Mouse (Mus musculus) midbrain, embryonic 12.5 days (tissue): ENCODE data around the gene Gins1. TPM values are rescaled to one million over a fixed set of nuclear protein-coding genes. Genes with fewer than 3 reads are reported as not detected.
"Not testable (repeated sequence)": the region's sequence is repeated elsewhere in the genome, so short reads cannot be mapped to it uniquely, and the experiment has no call there.

Experiments
- ATAC-seq: fragments of 200-750 bp; cut with Nextera tagmentation; 2 replicates; pipeline ENCODE4 v1.8.0; 2017; ENCODE audit warnings: low read depth, moderate TSS enrichment, moderate library complexity; ENCODE audit not compliant: low FRiP score
- H3K27ac ChIP-seq: fragments of 300-500 bp; sonication (generic); replicated peaks from 2 replicates; pipeline ENCODE4 v1.5.1; 2016; ENCODE audit warnings: mild to moderate bottlenecking
- H3K27me3 ChIP-seq: fragments of 300-500 bp; sonication (generic); 2 replicates; pipeline ENCODE4 v1.6.1; 2016; ENCODE audit warnings: mild to moderate bottlenecking
- H3K36me3 ChIP-seq: fragments of 300-500 bp; sonication (generic); 2 replicates; pipeline ENCODE4 v1.6.1; 2016
- H3K4me1 ChIP-seq: fragments of 300-500 bp; sonication (generic); 2 replicates; pipeline ENCODE4 v1.6.1; 2016
- H3K4me2 ChIP-seq: fragments of 300-500 bp; sonication (generic); replicated peaks from 2 replicates; pipeline ENCODE4 v1.6.1; 2016; ENCODE audit warnings: mild to moderate bottlenecking, moderate library complexity
- H3K4me3 ChIP-seq: fragments of 300-500 bp; sonication (generic); 2 replicates; pipeline ENCODE4 v1.5.1; 2016; ENCODE audit warnings: mild to moderate bottlenecking
- H3K9ac ChIP-seq: fragments of 300-500 bp; sonication (generic); replicated peaks from 2 replicates; pipeline ENCODE4 v1.6.1; 2016; ENCODE audit warnings: mild to moderate bottlenecking, moderate library complexity
- H3K9me3 ChIP-seq: fragments of 300-500 bp; sonication (generic); 2 replicates; pipeline ENCODE4 v1.6.1; 2016; ENCODE audit warnings: mild to moderate bottlenecking
- WGBS: fragments of 180-500 bp; shearing (Covaris S2); methylation state at CpG from one replicate; pipeline ENCODE4 v1.1.7; 2016; 5-methylcytosine and 5-hydroxymethylcytosine counted together
- polyA plus RNA-seq: library from polyadenylated mRNA; unstranded; fragments of >200 nt; fragmentation: Nextera tagmentation; extraction: Ambion mirVana; gene quantifications from 2 replicates; pipeline ENCODE4 v1.2.1, GENCODE M21; 2016

Gene Gins1
- polyA plus RNA-seq, 1 experiment from 2014 or later, result 54.5 TPM

DNA sequence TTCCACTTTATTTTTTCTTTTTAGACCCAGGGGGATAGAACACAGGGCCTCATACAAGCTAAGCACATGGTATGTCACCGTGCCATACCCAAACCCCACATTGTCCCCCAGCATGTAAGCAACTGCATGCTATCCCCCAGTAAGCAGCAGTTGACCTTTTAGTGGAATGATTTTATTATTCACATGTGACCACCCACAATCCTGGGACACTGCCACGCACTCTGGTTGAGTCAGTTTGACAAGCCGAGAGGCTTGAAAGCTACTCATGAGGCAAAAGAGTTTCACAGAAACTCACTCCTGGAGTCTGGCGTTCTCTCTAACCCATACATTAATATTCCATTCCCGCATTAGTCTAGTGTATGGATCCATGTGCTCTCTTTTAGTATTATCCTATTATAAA lies 42.1 kb downstream of the Gins1 start:
- H3K36me3 ChIP-seq, result peaks cover 69% of the 10 kb centered on the region

DNA sequence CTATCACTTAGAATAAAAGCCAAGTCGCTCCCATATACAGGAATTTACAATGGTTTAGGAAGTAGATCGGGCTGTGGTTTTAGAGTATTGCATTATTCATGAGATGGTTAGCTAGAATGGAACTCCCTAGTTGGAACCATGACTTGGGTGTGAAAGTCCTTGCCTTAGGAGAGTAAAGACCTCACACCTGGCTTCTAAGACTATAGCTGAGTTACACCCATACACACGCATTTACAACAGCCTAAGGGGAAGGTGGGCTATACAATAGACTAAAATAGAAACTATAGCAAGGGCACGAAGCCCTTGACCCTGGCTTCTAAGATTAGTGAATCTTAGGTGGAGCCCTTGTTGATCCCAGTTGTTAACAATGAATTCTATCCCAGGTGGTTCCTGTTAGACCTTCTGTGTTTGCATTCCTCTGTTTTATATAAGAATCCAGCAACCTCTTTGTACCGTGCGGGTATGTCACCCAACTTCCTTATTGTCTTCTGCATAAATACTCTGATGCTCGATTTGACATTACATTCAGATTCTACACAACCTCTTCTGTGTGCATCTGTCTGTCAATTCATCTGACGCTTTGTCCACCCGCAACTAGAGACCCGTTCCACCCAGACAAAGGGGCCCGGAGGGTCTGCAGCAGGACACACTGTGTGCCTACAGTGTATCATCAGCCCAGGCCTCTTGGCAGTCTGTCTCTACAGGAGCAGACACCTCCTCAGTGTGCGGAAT lies 42.8 kb downstream of the Gins1 start:
- H3K27me3 ChIP-seq, H3K4me2 ChIP-seq, H3K9ac ChIP-seq, H3K27ac ChIP-seq, ATAC-seq, H3K9me3 ChIP-seq, H3K4me3 ChIP-seq, H3K4me1 ChIP-seq: not testable (repeated sequence)
- WGBS, result 91% methylated on average over 12 of the region's 12 CpGs
- H3K36me3 ChIP-seq, result peaks cover 68% of the 10 kb centered on the region

More for the DNA sequence above, 42.1 kb downstream of the Gins1 start:
- not testable (repeated sequence) for ATAC-seq, H3K9me3 ChIP-seq, H3K4me1 ChIP-seq, H3K4me3 ChIP-seq, H3K4me2 ChIP-seq, H3K27ac ChIP-seq, H3K9ac ChIP-seq, H3K27me3 ChIP-seq
- WGBS, result 97% methylated on average over 5 of the region's 5 CpGs

DNA sequence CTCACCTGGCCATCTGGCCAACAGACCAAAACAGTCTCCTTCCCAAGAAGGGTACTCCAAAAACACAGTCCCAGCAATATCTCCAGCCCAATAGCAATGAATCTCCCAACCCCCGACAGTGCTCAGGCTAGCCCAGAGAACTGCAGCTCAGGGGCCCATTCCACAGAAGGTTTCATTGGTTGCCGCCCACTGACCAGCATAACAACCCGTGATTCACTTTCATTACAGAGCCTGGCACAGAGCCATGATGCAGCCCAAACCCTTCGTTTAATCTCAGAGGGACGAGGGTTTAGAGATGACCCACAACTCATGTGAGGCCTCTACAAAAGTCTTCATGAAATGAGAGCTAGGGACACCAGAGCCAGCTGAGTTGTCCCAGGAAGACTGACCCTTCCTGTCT lies 43.6 kb downstream of the Gins1 start:
- Histone ChIP-seq H3K27ac (no peak overlapping the region), H3K9me3 (no peaks in the 10 kb centered on the region), H3K27me3 (no peaks in the 10 kb centered on the region), H3K36me3 (peaks cover 65% of the 10 kb centered on the region), H3K4me3 (no peak overlapping the region), H3K4me1 (no peaks in the 10 kb centered on the region), H3K9ac (no peak overlapping the region), H3K4me2 (no peak overlapping the region)
- ATAC-seq, result no peak
- WGBS, result 93% methylated on average over 5 of the region's 5 CpGs

DNA sequence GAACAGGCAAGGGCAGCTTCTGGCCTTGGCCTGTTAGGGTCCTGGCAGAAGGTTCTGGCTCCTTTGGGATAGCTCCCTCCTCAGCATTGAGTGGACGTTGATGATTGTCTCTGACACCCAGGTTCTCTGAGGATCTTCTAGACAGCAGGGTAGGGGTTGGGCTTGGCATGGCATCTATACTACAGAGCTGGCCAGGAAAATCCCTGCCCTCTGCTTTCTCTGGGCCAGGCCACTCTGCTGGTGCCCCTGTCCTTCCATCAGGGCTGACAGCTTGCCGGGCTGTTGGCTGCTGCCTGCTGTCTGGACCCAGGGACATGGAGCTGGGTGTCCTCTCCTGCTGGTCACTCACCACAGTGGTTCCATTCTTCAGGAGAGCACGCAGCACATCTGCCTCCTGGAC lies 44.5 kb downstream of the Gins1 start:
- Histone ChIP-seq H3K9me3 (no peaks in the 10 kb centered on the region), H3K27ac (no peak overlapping the region), H3K4me1 (no peaks in the 10 kb centered on the region), H3K9ac (no peak overlapping the region), H3K4me2 (no peak overlapping the region), H3K4me3 (no peak overlapping the region), H3K27me3 (no peaks in the 10 kb centered on the region), H3K36me3 (peaks cover 58% of the 10 kb centered on the region)
- WGBS, result 89% methylated on average over 3 of the region's 3 CpGs
- no peak for ATAC-seq

DNA sequence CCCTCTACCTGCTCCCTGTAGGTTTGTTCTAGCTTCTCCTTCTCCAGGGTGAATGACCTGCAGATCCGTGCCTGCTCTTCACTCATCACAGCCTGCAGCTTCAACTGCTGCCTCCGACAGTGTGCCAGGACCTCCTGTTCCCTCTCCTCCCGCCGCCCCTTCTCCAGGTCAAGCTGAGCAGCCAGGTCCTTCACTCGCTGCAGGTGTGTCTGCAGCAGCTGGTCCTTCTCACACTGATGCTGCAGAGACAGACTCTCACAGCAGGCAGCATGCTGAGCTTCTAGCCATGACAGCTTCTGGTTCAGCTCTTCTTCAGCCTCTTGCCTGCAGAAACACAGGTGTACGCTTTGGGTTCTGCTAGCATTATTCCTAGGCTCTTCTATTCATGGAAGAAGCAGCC lies 44.9 kb downstream of the Gins1 start:
- 93% methylated on average over 6 of the region's 6 CpGs for WGBS
- H3K27ac ChIP-seq, result no peak overlapping the region
- H3K9me3 ChIP-seq, result no peaks in the 10 kb centered on the region
- no peak overlapping the region for H3K4me3 ChIP-seq
- peaks cover 59% of the 10 kb centered on the region for H3K36me3 ChIP-seq
- ATAC-seq, result no peak
- no peaks in the 10 kb centered on the region for H3K27me3 ChIP-seq
- H3K9ac ChIP-seq, result no peak overlapping the region
- no peaks in the 10 kb centered on the region for H3K4me1 ChIP-seq
- H3K4me2 ChIP-seq, result no peak overlapping the region

DNA sequence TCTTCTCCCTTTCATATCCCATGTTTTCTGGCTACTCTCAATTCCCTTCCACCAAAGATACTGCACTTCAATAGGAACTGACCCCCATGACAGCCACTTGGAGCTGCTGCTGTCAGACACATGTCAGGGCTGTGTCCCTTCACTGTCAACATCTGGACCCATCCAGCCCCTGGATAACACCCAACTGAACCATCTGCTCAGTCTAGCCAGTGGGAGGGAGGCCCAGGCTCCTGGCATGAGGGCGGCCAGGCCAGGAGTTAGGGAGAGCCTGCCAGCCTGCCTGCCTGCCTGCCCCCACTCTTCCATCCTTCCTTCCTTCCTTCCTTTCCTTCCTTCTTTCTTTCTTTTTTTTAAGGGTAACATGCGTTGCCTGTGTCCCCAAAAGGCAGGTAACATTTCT lies 46.0 kb downstream of the Gins1 start:
- Histone ChIP-seq H3K27ac (no peak overlapping the region), H3K4me2 (no peak overlapping the region), H3K9me3 (no peaks in the 10 kb centered on the region), H3K4me1 (no peaks in the 10 kb centered on the region), H3K27me3 (no peaks in the 10 kb centered on the region), H3K9ac (no peak overlapping the region), H3K4me3 (no peak overlapping the region), H3K36me3 (peaks cover 61% of the 10 kb centered on the region)
- no peak for ATAC-seq
- WGBS, result 97% methylated on average over 2 of the region's 2 CpGs

DNA sequence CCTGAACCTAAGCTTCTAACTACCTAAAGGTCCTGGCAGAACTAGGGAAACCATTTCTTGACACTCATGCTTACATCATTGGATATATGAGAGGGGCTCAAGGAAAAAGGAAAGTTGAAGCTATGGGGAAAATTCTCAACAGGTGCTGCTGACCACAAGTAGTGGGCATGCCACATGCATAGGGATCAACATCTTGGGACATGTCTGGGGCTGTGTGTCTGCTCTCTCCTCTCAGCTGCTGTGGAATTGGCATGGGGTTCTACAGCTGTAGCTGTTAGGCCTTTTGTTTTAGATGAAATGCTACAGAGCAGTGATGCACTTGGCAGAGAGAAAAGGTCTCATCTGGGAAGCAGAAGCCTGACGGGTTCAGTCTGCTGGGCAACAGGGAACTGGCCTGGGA lies 50.7 kb downstream of the Gins1 start:
- Histone ChIP-seq H3K27ac (no peak overlapping the region), H3K36me3 (peaks cover 65% of the 10 kb centered on the region), H3K27me3 (no peaks in the 10 kb centered on the region), H3K4me1 (no peaks in the 10 kb centered on the region), H3K4me2 (no peak overlapping the region), H3K9ac (no peak overlapping the region), H3K4me3 (no peak overlapping the region), H3K9me3 (no peaks in the 10 kb centered on the region)
- 80% methylated on average over 1 of the region's 1 CpGs for WGBS
- no peak for ATAC-seq

DNA sequence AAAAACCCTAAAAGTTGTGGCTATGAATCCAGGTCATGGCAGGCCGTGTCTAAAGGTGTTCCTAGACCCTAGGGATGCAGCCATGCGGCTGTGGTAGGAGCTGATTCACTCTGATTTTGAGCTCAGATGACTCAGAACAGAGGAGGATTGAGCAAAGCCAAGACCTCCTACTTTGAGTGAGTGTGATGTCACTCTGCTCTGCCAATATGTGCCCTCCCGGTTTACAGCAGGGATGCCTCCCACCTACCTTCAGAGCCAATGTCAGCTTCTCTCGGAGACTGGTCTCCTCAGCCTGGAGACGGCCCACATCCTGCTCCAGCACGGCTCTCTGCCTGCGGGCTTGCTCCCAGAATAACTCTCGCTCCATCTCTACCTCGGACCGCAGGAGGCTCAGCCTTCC lies 54.3 kb downstream of the Gins1 start:
- no peak overlapping the region for H3K4me2 ChIP-seq
- no peaks in the 10 kb centered on the region for H3K4me1 ChIP-seq
- ATAC-seq, result no peak

DNA sequence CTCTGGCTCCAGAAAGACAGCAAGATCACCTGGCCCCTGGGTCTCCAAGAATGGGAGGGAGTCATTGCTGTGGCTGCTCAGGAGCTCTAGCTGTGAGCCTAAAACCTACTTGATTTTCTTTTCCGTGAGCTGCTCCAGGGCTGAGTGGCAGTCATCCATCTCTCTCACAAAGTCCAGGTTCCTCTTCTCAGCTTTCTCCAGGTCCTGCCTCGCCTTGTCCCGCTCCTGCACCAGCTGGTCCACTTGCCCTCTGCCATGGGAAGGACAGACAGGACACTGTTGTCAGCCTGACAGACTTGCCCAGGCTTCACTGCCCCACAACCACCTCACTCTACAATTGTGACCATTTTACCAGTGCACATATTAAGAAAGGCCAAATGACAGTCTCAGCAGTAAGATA lies 58.0 kb downstream of the Gins1 start:
- WGBS, result 93% methylated on average over 3 of the region's 3 CpGs
- Histone ChIP-seq H3K4me1 (no peaks in the 10 kb centered on the region), H3K4me3 (no peak overlapping the region), H3K36me3 (peaks cover 72% of the 10 kb centered on the region), H3K4me2 (no peak overlapping the region), H3K9me3 (no peaks in the 10 kb centered on the region), H3K9ac (no peak overlapping the region), H3K27ac (no peak overlapping the region), H3K27me3 (no peaks in the 10 kb centered on the region)
- no peak for ATAC-seq

More for the DNA sequence above, 54.3 kb downstream of the Gins1 start:
- peaks cover 65% of the 10 kb centered on the region for H3K36me3 ChIP-seq
- H3K4me3 ChIP-seq, result no peak overlapping the region
- H3K27me3 ChIP-seq, result no peaks in the 10 kb centered on the region
- WGBS, result 90% methylated on average over 10 of the region's 10 CpGs
- no peak overlapping the region for H3K9ac ChIP-seq
- H3K9me3 ChIP-seq, result no peaks in the 10 kb centered on the region
- H3K27ac ChIP-seq, result no peak overlapping the region

DNA sequence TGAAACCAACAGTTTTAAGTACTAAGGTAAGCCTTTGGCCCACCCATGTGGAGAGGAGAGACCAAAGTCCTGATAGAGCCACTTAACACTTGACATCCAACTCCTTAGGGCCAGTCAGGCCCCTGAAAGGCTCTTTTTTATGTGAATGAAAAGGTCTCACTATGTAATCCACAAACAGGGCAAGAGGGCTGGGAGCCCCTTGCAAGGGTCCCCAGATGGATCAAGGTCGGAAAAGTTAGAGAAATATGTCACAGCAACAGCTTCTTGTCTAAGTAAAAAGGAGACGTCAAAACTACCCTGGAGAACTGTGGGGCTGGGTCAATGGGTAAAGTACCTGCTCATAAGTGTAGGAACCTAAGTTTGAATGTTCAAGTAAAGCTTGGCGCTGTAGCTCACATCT lies 59.4 kb downstream of the Gins1 start:
- WGBS, result 87% methylated on average over 3 of the region's 3 CpGs
- Histone ChIP-seq H3K9ac (no peak overlapping the region), H3K9me3 (no peaks in the 10 kb centered on the region), H3K4me1 (no peaks in the 10 kb centered on the region), H3K27ac (no peak overlapping the region), H3K4me2 (no peak overlapping the region), H3K4me3 (no peak overlapping the region), H3K27me3 (no peaks in the 10 kb centered on the region), H3K36me3 (peaks cover 71% of the 10 kb centered on the region)
- ATAC-seq, result no peak

DNA sequence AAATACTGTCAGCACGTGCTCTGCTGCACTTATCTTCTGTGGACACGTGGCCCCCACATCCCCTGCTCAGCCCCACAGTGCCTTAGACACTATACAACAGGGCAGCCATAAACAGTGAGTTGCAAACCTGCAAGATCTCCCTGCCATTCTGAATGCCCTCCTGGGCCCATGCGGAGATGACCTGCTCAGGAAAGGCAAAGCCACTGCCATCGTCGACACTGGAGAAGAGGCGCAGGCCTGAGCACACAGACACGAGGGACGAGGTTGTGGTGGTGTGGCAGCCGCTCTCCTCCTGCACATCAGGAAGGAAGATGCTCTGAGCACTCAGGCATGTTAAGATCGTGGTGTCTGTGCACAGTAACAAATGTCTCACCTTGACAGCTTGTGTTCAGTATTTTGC lies 60.8 kb downstream of the Gins1 start:
- Histone ChIP-seq H3K27ac (no peak overlapping the region), H3K36me3 (peaks cover 71% of the 10 kb centered on the region), H3K9me3 (no peaks in the 10 kb centered on the region), H3K9ac (no peak overlapping the region), H3K27me3 (no peaks in the 10 kb centered on the region), H3K4me3 (no peak overlapping the region), H3K4me2 (no peak overlapping the region), H3K4me1 (no peaks in the 10 kb centered on the region)
- no peak for ATAC-seq
- 91% methylated on average over 10 of the region's 10 CpGs for WGBS

DNA sequence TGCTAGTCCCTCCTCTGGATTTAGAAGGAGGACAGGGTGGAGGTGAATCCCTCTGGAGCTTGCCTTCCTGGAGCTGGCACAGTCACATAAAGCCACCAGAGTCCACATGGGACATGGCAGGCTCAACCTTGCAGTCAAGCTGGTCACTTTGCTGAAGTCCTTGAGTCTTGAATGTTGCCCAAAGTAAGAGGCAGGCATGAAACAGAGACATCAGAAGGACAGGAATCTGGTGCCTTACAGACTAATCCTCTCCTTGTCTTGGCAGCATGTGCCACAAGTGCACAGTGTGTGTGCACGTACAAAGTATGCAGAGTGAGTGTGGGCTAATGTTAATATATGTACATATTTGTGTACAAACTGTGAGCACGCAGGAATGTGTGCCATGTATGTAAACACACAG lies 62.3 kb downstream of the Gins1 start:
- peaks cover 72% of the 10 kb centered on the region for H3K36me3 ChIP-seq
- no peaks in the 10 kb centered on the region for H3K4me1 ChIP-seq
- no peak overlapping the region for H3K27ac ChIP-seq
- no peak overlapping the region for H3K9ac ChIP-seq
- no peak overlapping the region for H3K4me2 ChIP-seq
- H3K27me3 ChIP-seq, result no peaks in the 10 kb centered on the region
- H3K4me3 ChIP-seq, result no peak overlapping the region
- ATAC-seq, result no peak
- 91% methylated on average over 2 of the region's 2 CpGs for WGBS
- H3K9me3 ChIP-seq, result no peaks in the 10 kb centered on the region

DNA sequence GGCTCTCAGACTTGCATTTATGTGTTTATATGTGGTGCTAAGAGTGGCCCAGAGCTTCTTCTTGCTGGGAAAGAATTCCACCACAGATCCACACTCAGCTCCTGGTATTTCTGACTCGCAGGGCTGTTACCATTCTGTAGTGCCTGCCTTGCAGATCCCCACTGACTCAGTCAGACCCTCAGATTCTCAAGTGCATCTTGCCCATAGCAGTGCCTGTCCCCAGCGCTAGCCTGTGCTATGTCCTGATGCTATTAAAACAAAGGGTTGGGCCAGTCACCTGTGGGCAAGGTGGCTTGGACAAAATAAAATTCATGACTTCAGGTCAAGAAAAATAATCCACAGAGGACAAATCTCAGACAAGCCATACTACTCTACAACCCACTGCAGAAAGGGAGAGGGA lies 64.0 kb downstream of the Gins1 start:
- Histone ChIP-seq H3K27ac (no peak overlapping the region), H3K27me3 (no peaks in the 10 kb centered on the region), H3K9ac (no peak overlapping the region), H3K4me2 (no peak overlapping the region), H3K9me3 (no peaks in the 10 kb centered on the region), H3K4me1 (no peaks in the 10 kb centered on the region), H3K36me3 (peaks cover 77% of the 10 kb centered on the region), H3K4me3 (no peak overlapping the region)
- no peak for ATAC-seq
- 97% methylated on average over 2 of the region's 2 CpGs for WGBS
